Mouse (Mus musculus): ENCODE data around the gene Ccdc102a.

DNA sequence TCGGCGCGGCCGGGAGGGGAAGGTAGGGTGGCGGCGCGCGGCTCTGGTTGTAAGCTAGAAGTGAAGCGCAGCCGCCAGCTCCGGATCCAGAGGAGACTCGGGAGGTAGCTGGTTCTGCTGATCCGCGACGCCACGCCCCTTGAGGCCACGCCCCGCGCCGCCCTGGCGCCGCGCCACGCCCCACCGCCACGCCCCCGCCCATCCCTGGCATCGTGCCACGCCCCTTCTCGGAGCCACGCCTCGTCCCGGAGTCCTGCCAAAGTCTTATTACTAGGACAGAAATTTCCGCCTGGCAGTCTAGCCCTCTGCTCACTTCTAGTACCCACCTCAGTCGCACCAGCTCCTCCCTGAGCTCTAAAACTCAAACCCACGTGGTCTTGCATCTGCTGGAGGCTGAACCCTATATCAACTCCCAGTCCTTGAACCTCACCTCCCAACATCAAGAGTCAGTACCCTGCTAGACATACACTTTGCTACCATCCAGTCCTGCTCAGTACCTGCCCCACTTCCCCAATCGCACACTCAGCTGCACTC, 41.6 kb downstream of the Ccdc102a start, which contains the start of gene Dok4:
- TF ChIP-seq CTCF (IDR thresholded peaks at IDR 0.05; ENCODE audit: low read depth) (no peak), EP300 (IDR thresholded peaks at IDR 0.05; ENCODE audit: low read depth) (no peak)
